Mouse (Mus musculus): Measurements from ENCODE around the gene Ensa.
"Not testable (repeated sequence)": the region's sequence is repeated elsewhere in the genome, so short reads cannot be mapped to it uniquely, and the experiment has no call there.

The Ensa gene

GRCm38 (mm10) chr3:95663486-95663885 lies 38.7 kb downstream of the Ensa start:
- DNase-seq (ENCODE audit: low read depth), result peak; percentile 41

- peak; percentile 65 for DNase-seq (ENCODE audit: low read depth)
Measured at GRCm38 (mm10) chr3:95663969-95664608, 39.3 kb downstream of the Ensa start.

- no peak for DNase-seq (ENCODE audit: low read depth)
Measured at GRCm38 (mm10) chr3:95664940-95665352, 40.2 kb downstream of the Ensa start.

GRCm38 (mm10) chr3:95666124-95666844 lies 41.5 kb downstream of the Ensa start:
- peak; percentile 90 for DNase-seq (ENCODE audit: low read depth)

- DNase-seq (ENCODE audit: low read depth), result peak; percentile 35
Measured at GRCm38 (mm10) chr3:95667521-95667920, 42.7 kb downstream of the Ensa start.

GRCm38 (mm10) chr3:95668026-95668425 lies 43.2 kb downstream of the Ensa start:
- peak; percentile 39 for DNase-seq (ENCODE audit: low read depth)

- DNase-seq (ENCODE audit: low read depth), result peak; percentile 82
Measured at GRCm38 (mm10) chr3:95668589-95669308, 44.0 kb downstream of the Ensa start.

GRCm38 (mm10) chr3:95669309-95669665 lies 44.5 kb downstream of the Ensa start:
- DNase-seq (ENCODE audit: low read depth), result no peak

- DNase-seq (ENCODE audit: low read depth), result not testable (repeated sequence)
Measured at GRCm38 (mm10) chr3:95670419-95670818, 45.6 kb downstream of the Ensa start.

- DNase-seq (ENCODE audit: low read depth), result no peak
Measured at GRCm38 (mm10) chr3:95671201-95671600, 46.4 kb downstream of the Ensa start.

- DNase-seq (ENCODE audit: low read depth), result no peak
Measured at GRCm38 (mm10) chr3:95672461-95672860, 47.7 kb downstream of the Ensa start.

GRCm38 (mm10) chr3:95672861-95673706 lies 48.3 kb downstream of the Ensa start:
- peak; percentile 84 for DNase-seq (ENCODE audit: low read depth)

- DNase-seq (ENCODE audit: low read depth), result no peak
Measured at GRCm38 (mm10) chr3:95673707-95674211, 49.0 kb downstream of the Ensa start.

GRCm38 (mm10) chr3:95674236-95674635 lies 49.4 kb downstream of the Ensa start:
- peak; percentile 94 for DNase-seq (ENCODE audit: low read depth)

GRCm38 (mm10) chr3:95674812-95675211 lies 50.0 kb downstream of the Ensa start:
- peak; percentile 62 for DNase-seq (ENCODE audit: low read depth)

- DNase-seq (ENCODE audit: low read depth), result peak; percentile 81
Measured at GRCm38 (mm10) chr3:95675301-95676092, 50.7 kb downstream of the Ensa start.

GRCm38 (mm10) chr3:95676745-95677419 lies 52.1 kb downstream of the Ensa start:
- peak; percentile 71 for DNase-seq (ENCODE audit: low read depth)

GRCm38 (mm10) chr3:95677420-95678090 lies 52.8 kb downstream of the Ensa start:
- DNase-seq (ENCODE audit: low read depth), result peak; percentile 21

GRCm38 (mm10) chr3:95679551-95679950 lies 54.8 kb downstream of the Ensa start:
- no peak for DNase-seq (ENCODE audit: low read depth)

GRCm38 (mm10) chr3:95680673-95681072 lies 55.9 kb downstream of the Ensa start:
- DNase-seq (ENCODE audit: low read depth), result no peak
